Mouse (Mus musculus): ENCODE measurements at regions not wholly inside any gene's neighbourhood (a gene's known extent, or its start where the extent isn't known, plus 50 kb on each side); places are given as distances from the start of the nearest gene placed in this dataset.

DNA sequence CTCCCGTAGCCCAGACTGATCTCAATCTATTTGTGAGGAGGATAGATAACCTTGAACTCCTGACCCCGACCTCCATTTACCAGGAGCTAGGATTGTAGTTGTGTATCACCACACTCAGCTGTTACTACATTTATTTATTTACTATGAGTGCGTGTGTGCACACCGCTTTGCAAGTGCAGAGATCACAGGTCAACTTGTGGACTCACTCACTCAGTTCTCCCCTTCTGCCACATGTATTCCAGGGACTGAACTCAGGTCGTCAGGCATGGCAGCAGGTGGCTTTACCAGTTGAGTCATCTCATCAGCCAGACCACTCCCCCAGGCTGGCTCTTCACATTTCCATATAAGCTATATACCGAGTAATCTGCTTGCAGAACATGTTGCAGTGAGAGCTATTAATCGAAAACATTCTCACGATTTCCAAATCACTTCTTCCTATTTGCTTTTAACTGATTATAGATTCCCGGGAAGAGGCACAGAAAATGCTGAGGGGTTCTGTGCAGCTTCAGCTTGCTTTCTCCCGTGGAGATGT is 104.4 kb upstream of the Lrig1 start:
- TF ChIP-seq POLR2A (IDR thresholded peaks at IDR 0.05; ENCODE audit: borderline replicate concordance, extremely low read depth, low read depth, low read length) (no peak), CTCF (IDR thresholded peaks at IDR 0.05; ENCODE audit: insufficient read depth, low read length) (no peak)

Measured in lung, adult 2 months (tissue).